Mouse (Mus musculus): Measurements from ENCODE around the gene Gm20388. TPM values are rescaled to one million over a fixed set of nuclear protein-coding genes. Genes with fewer than 3 reads are reported as not detected.

The Gm20388 gene
- total RNA-seq, 4 experiments from 2014 or later = 0.17 to 15.1 (median 6.6) TPM

DNA sequence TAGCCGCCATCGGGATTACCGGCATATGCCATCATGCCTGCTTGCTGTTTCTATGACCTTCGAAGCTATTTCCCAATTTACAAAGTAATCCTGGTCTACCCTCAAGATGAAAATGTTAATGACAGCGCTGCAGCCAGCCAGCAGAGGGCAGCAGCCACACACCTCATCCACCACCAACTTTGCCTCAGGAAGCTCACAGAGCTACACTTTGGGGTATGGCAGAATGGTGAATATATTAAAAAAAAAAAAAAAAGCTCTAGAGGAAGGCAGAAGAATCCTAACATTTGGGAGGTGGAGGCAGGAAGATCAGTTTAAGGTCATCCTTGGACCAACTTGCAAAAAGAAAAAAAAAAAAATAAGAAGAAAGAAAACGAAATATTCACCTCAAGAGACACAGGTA lies 1939.4 kb downstream of the Gm20388 start:
- DNase-seq (ENCODE audit: low spot score in 2 of 2) = peak; percentile 46 to 79

GRCm38 (mm10) chr8:121850436-121850820 lies 1939.8 kb downstream of the Gm20388 start:
- DNase-seq (ENCODE audit: low spot score in 2 of 2) = no peak

DNA sequence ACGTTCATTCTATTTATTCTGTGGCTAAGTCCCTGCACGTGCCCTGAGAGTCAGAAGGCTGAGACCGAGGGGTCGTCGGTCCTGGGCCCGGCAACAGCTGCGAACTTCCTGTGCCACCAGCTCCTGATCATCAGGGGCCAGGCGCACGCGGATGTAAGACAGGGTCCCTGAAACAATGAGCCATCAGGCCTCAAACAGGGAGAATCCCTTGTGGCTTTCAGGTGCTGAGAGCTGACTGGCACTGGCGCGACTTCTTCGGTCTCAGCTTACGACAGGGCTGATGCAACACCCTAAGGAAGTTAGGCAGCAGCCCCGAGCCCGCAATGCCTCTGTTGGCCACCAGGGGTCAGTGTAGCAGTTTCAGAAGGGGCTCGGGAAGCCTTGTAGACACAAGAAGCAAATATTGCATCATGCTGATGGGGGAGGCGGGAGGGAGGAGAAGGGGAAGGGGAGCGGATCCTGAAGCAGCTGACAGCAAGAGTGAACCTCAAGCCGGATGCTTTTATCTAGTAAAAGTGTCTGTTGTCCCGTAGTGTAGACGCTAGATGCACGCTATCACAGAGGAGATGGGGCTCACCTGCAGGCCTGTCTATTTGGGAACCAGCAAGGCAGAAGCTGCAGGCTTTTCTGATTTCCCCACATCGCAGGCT lies 1940.3 kb downstream of the Gm20388 start:
- DNase-seq (ENCODE audit: low spot score in 2 of 2) = peak; percentile 87 to 97

DNA sequence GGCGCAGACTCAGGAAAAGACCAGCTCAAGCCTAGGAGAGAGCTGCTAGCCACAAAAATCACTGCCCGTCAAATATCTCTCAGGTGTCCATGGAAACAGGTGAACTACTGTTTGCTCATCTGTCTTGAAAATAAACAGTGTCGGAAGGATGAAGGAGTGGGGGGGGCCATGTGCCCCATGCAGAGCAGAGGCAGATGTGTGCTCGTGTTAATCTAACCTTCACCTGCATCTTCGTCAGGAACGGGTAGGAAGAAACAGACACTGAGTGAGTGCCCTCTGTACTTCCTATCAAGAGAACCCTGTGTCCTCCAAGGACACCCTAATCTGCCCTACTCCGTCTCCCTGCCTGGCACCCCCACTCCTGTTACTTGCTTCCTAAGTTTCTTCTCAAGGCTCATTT lies 1941.1 kb downstream of the Gm20388 start:
- no peak for DNase-seq (ENCODE audit: low spot score in 2 of 2)

GRCm38 (mm10) chr8:121852464-121852863 lies 1941.8 kb downstream of the Gm20388 start:
- no peak for DNase-seq (ENCODE audit: low spot score in 2 of 2)

DNA sequence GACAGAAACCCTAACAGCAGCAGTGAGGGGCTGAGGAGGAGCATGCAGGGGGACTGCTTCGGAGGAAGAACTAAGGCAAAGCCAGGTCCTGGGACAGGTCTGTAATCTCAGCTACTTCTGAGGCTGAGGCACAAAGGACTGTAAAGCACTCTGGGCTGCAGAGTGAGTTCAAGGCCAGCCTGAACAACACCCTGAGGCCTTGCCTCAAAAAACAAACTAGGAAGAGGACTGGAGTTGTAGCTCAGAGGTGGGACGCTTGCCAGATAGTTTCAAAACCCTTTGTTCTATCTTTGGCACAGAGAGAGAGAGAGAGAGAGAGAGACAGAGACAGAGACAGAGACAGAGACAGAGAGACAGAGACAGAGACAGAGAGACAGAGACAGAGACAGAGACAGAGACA lies 1942.9 kb downstream of the Gm20388 start:
- no peak for DNase-seq (ENCODE audit: low spot score in 2 of 2)

DNA sequence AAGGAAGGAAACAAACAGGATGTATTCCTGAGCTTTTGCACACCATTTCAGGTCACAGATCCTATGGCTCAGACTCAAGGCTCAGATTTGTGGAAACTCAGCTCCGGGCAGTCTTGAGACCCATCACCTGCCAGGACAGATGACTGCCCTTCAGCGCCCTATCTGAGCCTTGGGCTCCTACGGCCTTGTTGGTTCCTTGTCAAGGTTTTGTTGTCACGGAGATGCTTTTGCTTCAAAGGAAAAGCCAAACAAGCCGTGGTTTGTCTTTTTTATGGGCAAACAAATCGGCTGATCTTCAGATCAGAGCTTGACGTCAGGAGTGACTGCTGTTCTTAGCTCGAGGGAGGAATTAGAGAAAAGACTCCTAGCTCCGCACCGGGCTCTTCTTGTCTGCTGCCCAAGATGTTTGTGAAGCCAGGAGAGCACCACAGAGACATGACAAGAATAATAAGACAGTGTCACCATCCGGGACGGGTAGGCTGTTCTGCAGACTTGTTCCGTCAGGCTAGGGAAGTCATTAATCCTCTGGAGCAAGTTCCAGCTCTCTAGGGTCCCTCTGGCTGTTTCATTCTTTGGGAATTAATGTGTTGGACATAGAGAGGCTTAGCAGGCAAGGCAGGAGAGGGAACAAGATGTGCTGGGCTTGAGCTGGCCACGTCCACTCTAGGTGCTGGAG lies 1945.6 kb downstream of the Gm20388 start:
- DNase-seq (ENCODE audit: low spot score in 2 of 2) = no peak

DNA sequence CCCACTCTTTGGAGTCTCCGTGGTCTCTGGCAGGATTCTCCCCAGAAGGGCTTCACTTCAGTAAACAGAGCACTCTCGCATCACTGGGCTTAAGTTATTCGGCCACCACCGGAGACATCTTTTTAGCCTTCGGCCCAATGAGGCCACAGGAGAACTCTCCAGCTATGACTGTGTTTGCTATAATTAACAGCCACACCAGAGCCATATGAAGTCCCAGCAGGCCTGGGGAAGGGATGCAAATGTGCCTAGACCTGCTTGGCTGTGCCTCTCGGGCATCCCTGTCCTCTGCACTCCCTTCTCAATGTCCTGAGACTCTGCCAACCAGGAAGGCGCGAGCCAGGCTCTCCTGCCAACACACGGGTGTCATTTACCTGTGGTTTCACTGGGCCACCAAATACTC lies 1946.7 kb downstream of the Gm20388 start:
- DNase-seq (ENCODE audit: low spot score in 2 of 2) = no peak

GRCm38 (mm10) chr8:121857747-121858146 lies 1947.1 kb downstream of the Gm20388 start:
- no peak for DNase-seq (ENCODE audit: low spot score in 2 of 2)

DNA sequence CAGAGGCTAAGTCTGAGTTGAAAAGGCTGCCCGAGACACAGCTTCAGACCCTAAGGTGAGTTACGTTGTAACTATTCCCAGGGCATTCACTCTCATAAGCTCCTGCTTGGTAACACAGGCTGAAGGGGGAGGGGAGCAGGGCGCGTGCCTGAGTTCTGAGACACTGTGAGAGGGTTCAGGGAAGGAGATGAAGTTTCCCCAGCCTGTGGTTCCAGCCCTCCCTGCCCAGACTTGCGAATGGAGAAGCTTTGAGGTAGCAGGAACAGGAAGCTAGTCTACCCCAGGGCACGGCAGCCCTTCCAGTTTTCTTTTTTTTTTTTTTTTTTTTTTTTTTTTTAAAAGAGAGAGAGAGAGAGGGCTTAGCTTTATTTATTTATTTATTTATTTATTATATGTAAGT lies 1950.6 kb downstream of the Gm20388 start:
- no peak for DNase-seq (ENCODE audit: low spot score in 2 of 2)

GRCm38 (mm10) chr8:121861806-121862548 lies 1951.3 kb downstream of the Gm20388 start:
- no peak for DNase-seq (ENCODE audit: low spot score in 2 of 2)

GRCm38 (mm10) chr8:121865356-121865755 lies 1954.7 kb downstream of the Gm20388 start:
- DNase-seq (ENCODE audit: low spot score in 2 of 2) = no peak

DNA sequence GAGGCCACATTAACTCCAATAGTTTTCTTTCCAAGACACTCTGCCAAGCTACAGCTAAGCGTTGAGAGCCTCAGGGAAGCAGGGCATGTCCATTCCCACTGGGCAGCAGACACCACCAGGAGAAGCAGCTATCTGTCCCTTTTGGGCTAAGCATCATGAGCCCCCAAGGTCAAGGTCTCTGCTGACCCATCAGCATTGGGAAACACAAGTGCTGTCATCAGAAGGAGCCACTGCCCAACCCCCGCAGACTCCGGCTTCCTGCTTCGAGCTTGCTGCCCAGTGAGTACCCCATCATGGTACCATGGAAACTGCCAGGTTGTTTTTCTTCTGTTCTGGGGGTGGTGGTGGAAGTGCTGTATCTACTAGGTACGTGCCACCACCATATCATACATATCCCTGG lies 1957.6 kb downstream of the Gm20388 start:
- no peak for DNase-seq (ENCODE audit: low spot score in 2 of 2)

DNA sequence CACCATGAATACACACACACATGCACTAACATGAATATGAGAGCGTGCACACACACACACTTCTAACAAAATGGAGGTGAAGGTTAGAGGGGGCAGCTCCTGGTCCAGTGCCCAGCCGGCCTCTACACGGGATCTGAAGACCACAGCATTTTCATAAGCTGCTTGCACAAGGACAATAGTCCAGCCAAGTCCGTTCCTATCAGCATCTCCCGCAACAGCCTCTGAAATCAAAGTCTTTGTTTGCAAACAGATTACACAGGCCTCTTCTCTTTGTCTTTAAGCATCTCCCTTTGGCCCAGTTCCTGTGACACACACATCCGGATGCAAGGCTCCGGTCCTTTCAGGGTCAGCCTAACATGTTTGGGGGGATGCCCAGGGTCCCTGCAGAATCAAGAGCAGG lies 1958.3 kb downstream of the Gm20388 start:
- no peak for DNase-seq (ENCODE audit: low spot score in 2 of 2)

- DNase-seq (ENCODE audit: low spot score in 2 of 2) = no peak
Observed at GRCm38 (mm10) chr8:121870190-121870589, 1959.5 kb downstream of the Gm20388 start.

- DNase-seq (ENCODE audit: low spot score in 2 of 2) = no peak
Observed at GRCm38 (mm10) chr8:121871833-121872440, 1961.3 kb downstream of the Gm20388 start.

DNA sequence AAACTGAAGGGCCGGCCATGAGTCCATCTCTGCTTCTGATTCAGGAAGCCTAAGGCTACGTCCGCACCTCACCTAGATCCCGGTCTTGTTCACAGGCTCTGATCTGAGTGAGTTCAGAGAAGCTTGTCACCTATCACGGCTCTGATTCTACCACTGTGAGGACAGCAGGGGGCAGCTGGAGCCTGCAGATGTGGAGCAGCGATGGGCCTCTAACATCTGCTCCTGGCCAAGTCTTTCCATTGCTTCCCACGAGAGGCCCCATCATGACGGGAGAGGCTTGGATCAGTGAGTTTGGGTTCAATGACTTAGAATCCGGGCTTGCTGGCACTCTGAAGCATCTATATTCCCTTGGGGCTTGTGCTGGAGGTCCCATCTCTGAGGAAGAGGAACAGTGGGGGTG lies 1963.4 kb downstream of the Gm20388 start:
- DNase-seq (ENCODE audit: low spot score in 2 of 2) = no peak

DNA sequence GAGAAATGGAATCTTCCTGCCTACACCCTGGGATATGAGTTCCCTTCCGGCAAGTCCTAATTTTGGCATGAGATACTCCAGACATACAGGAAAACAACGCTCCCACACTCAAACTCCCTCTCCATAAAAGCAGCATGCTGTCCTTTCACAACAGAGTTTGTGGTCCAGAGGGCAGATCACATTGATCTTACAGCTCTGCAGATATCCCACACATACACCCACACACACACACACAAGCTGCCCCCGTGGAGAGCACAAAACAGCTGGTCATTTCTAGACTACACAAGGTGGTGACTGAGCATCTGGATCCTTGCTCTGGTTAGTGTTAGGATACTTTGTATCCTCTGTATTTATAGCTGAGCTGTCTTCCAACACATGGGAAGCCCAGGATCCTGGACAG lies 1964.4 kb downstream of the Gm20388 start:
- no peak for DNase-seq (ENCODE audit: low spot score in 2 of 2)

- no peak for DNase-seq (ENCODE audit: low spot score in 2 of 2)
Observed at GRCm38 (mm10) chr8:121875517-121875916, 1964.9 kb downstream of the Gm20388 start.

DNA sequence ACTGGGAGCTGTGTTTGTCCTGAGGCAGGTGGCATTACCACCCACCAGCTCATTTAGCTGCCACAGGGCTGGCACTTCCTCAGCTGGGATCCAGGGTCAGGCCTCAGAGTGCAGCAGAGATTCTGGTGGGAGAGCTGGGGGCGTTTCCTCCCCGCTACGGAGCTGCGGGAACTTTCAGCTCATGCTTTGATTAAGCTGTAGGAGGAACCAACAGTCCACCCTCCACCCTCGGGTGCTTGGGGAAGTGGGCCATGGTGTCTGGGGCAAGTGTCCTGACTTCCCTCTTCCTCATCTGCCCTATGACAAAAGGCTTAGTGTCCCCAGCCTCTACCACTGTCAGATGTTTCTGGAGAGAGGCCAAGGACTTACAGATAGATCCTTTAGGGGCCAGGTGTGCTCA lies 1966.6 kb downstream of the Gm20388 start:
- DNase-seq (ENCODE audit: low spot score in 2 of 2) = no peak

DNA sequence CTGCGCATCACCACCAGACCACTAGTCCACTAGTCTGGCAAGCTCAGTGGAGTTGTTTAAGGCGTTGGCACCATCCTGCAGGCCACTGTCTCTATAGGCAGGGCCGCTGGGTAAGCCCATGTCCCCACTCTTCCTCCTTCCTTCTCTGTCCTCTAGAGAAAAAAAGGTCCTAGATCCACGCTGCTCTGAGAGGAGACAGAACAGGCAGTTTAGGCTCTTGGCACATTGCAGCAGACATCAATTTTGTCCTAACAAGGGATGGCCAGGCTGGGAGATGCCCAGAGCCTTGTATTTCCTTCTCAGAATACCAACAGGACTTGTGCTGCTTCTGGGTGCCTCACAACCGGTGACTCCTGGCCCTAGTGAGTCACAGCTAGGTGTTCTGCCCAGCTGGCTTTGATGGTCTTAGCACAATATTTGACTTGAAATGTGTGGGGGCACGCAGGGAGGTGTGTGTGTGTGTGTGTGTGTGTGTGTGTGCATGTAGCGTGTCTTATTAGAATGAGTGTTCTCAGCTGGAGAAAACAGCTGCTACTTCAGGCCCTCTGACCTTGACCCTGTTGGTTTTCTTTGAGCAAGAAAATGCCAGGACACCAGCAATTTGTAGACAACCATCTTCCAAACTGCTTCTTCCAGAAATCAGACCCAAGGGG lies 1967.3 kb downstream of the Gm20388 start:
- no peak for DNase-seq (ENCODE audit: low spot score in 2 of 2)

DNA sequence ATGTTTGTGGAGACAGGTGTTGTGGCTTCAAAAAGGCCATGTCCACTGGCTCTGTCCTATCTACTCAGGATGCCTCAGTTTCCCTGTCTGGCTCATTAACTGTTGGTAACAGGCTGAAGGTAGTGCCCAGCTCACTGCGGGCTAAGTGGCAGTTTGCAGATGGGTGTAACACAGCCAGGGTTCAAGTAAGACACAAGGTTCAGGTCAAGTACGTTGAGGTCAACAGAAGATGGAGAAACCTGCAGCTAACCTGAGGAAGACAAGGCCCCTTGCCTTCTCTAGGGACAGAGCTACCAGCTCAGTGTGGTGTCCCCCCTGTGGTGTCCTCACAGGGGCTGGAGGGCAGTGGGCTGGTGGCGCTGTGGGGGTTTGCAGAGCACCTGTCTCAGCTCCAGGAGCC lies 1969.1 kb downstream of the Gm20388 start:
- DNase-seq (ENCODE audit: low spot score in 2 of 2) = no peak
